Mouse (Mus musculus) forebrain, postnatal 0 days (tissue): ENCODE measurements around the gene Tbcd. TPM values are rescaled to one million over a fixed set of nuclear protein-coding genes. Genes with fewer than 3 reads are reported as not detected.
A peak's percentile ranks its signal among the peaks of the same experiment; 100 is the strongest.

ENCODE experiments used
- ATAC-seq: fragments of 200-750 bp; cut with Nextera tagmentation; 2 replicates; pipeline ENCODE4 v1.8.0; 2017; ENCODE audit warnings: mild to moderate bottlenecking, moderate library complexity
- DNase-seq: peaks from one replicate; pipeline ENCODE4 v3.0.0-alpha.2; 2015
- H3K27ac ChIP-seq: fragments of 300-500 bp; sonication (generic); 2 replicates; pipeline ENCODE4 v1.5.1; 2014; ENCODE audit warnings: low read depth, mild to moderate bottlenecking, antibody characterized with exemption, low read length, moderate library complexity, mixed read lengths
- H3K27me3 ChIP-seq: fragments of 300-500 bp; sonication (generic); 2 replicates; pipeline ENCODE4 v1.6.1; 2014; ENCODE audit warnings: mild to moderate bottlenecking, low read length, mixed read lengths; ENCODE audit not compliant: insufficient read depth
- H3K36me3 ChIP-seq: fragments of 300-500 bp; sonication (generic); 2 replicates; pipeline ENCODE4 v1.6.1; 2014; ENCODE audit warnings: mild to moderate bottlenecking, moderate library complexity; ENCODE audit not compliant: insufficient read depth
- H3K4me1 ChIP-seq: fragments of 300-500 bp; sonication (generic); 2 replicates; pipeline ENCODE4 v1.6.1; 2014; ENCODE audit warnings: antibody characterized with exemption; ENCODE audit not compliant: insufficient read depth
- H3K4me2 ChIP-seq: fragments of 300-500 bp; sonication (generic); 2 replicates; pipeline ENCODE4 v1.6.1; 2014; ENCODE audit warnings: low read depth, mild to moderate bottlenecking, moderate library complexity
- H3K4me3 ChIP-seq: fragments of 300-500 bp; sonication (generic); 2 replicates; pipeline ENCODE4 v1.5.1; 2014; ENCODE audit warnings: low read depth, low read length, mixed read lengths
- H3K9ac ChIP-seq: fragments of 300-500 bp; sonication (generic); 2 replicates; pipeline ENCODE4 v1.6.1; 2014; ENCODE audit warnings: mild to moderate bottlenecking
- H3K9me3 ChIP-seq: fragments of 300-500 bp; sonication (generic); 2 replicates; pipeline ENCODE4 v1.6.1; 2016; ENCODE audit warnings: low read length
- CTCF ChIP-seq: sonication (generic); IDR thresholded peaks from 2 replicates; pipeline ENCODE4 v1.5.1; 2016; ENCODE audit warnings: antibody characterized with exemption, control low read depth, low read depth
- WGBS: fragments of 180-500 bp; shearing (Covaris S2); extraction: QIAGEN DNeasy Blood & Tissue Kit; methylation state at CpG from one replicate; pipeline ENCODE4 v1.1.7; 2014; 5-methylcytosine and 5-hydroxymethylcytosine counted together
- polyA plus RNA-seq: library from polyadenylated mRNA; unstranded; fragments of >200 nt; fragmentation: Nextera tagmentation; extraction: Ambion mirVana; gene quantifications from 2 replicates; pipeline ENCODE4 v1.2.1, GENCODE M21; 2015
- total RNA-seq: library from RNA; depleted of rRNA; stranded (reverse); fragments of >200 nt; gene quantifications from 2 replicates; pipeline ENCODE4 v1.2.3, GENCODE M21; 2014

Tbcd gene
- total and polyA plus RNA-seq, 2 experiments from 2014 or later, result 56.5 to 90.8 TPM

- H3K4me2 ChIP-seq, result no peak overlapping the region
- H3K4me1 ChIP-seq, result no peaks in the 10 kb centered on the region; the same call in 1 of the 2 replicates
- DNase-seq, result no peak
- no peaks in the 10 kb centered on the region for H3K9me3 ChIP-seq
- WGBS, result 88% methylated on average over 4 of the region's 4 CpGs
- no peak overlapping the region for H3K9ac ChIP-seq
- ATAC-seq, result no peak
- no peak overlapping the region for H3K27ac ChIP-seq
- no peak overlapping the region for H3K4me3 ChIP-seq
- H3K36me3 ChIP-seq, result peaks cover 14% of the 10 kb centered on the region
- no peak for TF ChIP-seq CTCF
- no peaks in the 10 kb centered on the region for H3K27me3 ChIP-seq
Observed at GRCm38 (mm10) chr11:121508478-121508877, 56.7 kb downstream of the Tbcd start.

GRCm38 (mm10) chr11:121510512-121511246, 58.9 kb downstream of the Tbcd start:
- Histone ChIP-seq H3K27ac (no peak overlapping the region), H3K9me3 (no peaks in the 10 kb centered on the region), H3K27me3 (no peaks in the 10 kb centered on the region), H3K36me3 (peaks cover 2% of the 10 kb centered on the region; the same call in 1 of the 2 replicates), H3K4me2 (no peak overlapping the region), H3K9ac (no peak overlapping the region), H3K4me3 (no peak overlapping the region), H3K4me1 (no peaks in the 10 kb centered on the region; the same call in 1 of the 2 replicates)
- DNase-seq (no peak), ATAC-seq (no peak)
- TF ChIP-seq CTCF, result no peak
- 75% methylated on average over 9 of the region's 9 CpGs for WGBS

- WGBS, result 62% methylated on average over 8 of the region's 8 CpGs
- no peaks in the 10 kb centered on the region for H3K9me3 ChIP-seq
- no peak overlapping the region for H3K9ac ChIP-seq
- ATAC-seq (peak; percentile 63), DNase-seq (peak; percentile 37)
- H3K4me2 ChIP-seq, result no peak overlapping the region
- 0 out of 2 replicates have a peak overlapping the region, but pooled peaks have one; percentile 3 for H3K27ac ChIP-seq
- TF ChIP-seq CTCF, result no peak
- no peaks in the 10 kb centered on the region for H3K36me3 ChIP-seq
- no peaks in the 10 kb centered on the region for H3K27me3 ChIP-seq
- H3K4me3 ChIP-seq, result no peak overlapping the region
- no peaks in the 10 kb centered on the region; the same call in 1 of the 2 replicates for H3K4me1 ChIP-seq
Observed at GRCm38 (mm10) chr11:121512896-121513572, 61.3 kb downstream of the Tbcd start.

GRCm38 (mm10) chr11:121515996-121516395, 64.2 kb downstream of the Tbcd start:
- no peak overlapping the region for H3K9ac ChIP-seq

GRCm38 (mm10) chr11:121516906-121517305, 65.2 kb downstream of the Tbcd start:
- Histone ChIP-seq H3K36me3 (no peaks in the 10 kb centered on the region), H3K4me3 (no peak overlapping the region), H3K4me1 (no peaks in the 10 kb centered on the region; the same call in 1 of the 2 replicates), H3K9me3 (no peaks in the 10 kb centered on the region), H3K27ac (no peak overlapping the region), H3K9ac (no peak overlapping the region), H3K4me2 (no peak overlapping the region), H3K27me3 (no peaks in the 10 kb centered on the region)
- ATAC-seq (no peak), DNase-seq (no peak)
- no peak for TF ChIP-seq CTCF
- WGBS, result 75% methylated on average over 3 of the region's 3 CpGs

More at GRCm38 (mm10) chr11:121515996-121516395, 64.2 kb downstream of the Tbcd start:
- Histone ChIP-seq H3K4me1 (no peaks in the 10 kb centered on the region; the same call in 1 of the 2 replicates), H3K4me2 (no peak overlapping the region), H3K4me3 (no peak overlapping the region), H3K27me3 (no peaks in the 10 kb centered on the region), H3K36me3 (no peaks in the 10 kb centered on the region), H3K27ac (no peak overlapping the region), H3K9me3 (no peaks in the 10 kb centered on the region)
- no peak for DNase-seq
- no peak for ATAC-seq
- WGBS, result 85% methylated on average over 9 of the region's 9 CpGs
- TF ChIP-seq CTCF, result no peak

GRCm38 (mm10) chr11:121517687-121518465, 66.1 kb downstream of the Tbcd start:
- DNase-seq (no peak), ATAC-seq (no peak)
- Histone ChIP-seq H3K27ac (no peak overlapping the region), H3K9me3 (no peaks in the 10 kb centered on the region), H3K4me1 (no peaks in the 10 kb centered on the region; the same call in 1 of the 2 replicates), H3K4me2 (no peak overlapping the region), H3K27me3 (no peaks in the 10 kb centered on the region), H3K4me3 (no peak overlapping the region), H3K36me3 (no peaks in the 10 kb centered on the region), H3K9ac (no peak overlapping the region)
- no peak for TF ChIP-seq CTCF
- WGBS, result 70% methylated on average over 17 of the region's 17 CpGs
